8 mouse cellular contexts compared by ENCODE assay signal in genomic region chr12:98258371-98258844, GRCm38 (mm10). TPM values are rescaled to one million over a fixed set of nuclear protein-coding genes. Genes with fewer than 3 reads are reported as not detected.
DNase-seq lines count a peak whose midpoint lies in the region; ATAC-seq and TF ChIP-seq lines count a peak whose summit lies in the region.

No protein-coding gene starts in this region.

- H3K4me3 ChIP-seq in layer of hippocampus, adult 2 months, result peak overlapping the region; percentile 98
- H3K4me3 ChIP-seq in embryonic facial prominence, embryonic 14.5 days (ENCODE audit: low read depth, low read length), result peak overlapping the region; percentile 81
- peak overlapping the region; percentile 61 for H3K4me3 ChIP-seq in midbrain, embryonic 15.5 days

- H3K4me1 ChIP-seq in embryonic facial prominence, embryonic 14.5 days (ENCODE audit: control insufficient read depth, insufficient read depth, low read length), result no peaks in the 10 kb centered on the region
- H3K4me1 ChIP-seq in midbrain, embryonic 15.5 days, result peaks cover 15% of the 10 kb centered on the region

- H3K9me3 ChIP-seq in embryonic facial prominence, embryonic 14.5 days (ENCODE audit: control insufficient read depth, low read length), result no peaks in the 10 kb centered on the region
- no peaks in the 10 kb centered on the region for H3K9me3 ChIP-seq in midbrain, embryonic 15.5 days

- peak overlapping the region; percentile 97 for H3K27ac ChIP-seq in layer of hippocampus, adult 2 months
- peak overlapping the region; percentile 90 for H3K27ac ChIP-seq in embryonic facial prominence, embryonic 14.5 days (replicated peaks; ENCODE audit: low read depth, low read length)
- peak overlapping the region; percentile 94 for H3K27ac ChIP-seq in midbrain, embryonic 15.5 days

- ATAC-seq in embryonic facial prominence, embryonic 14.5 days (ENCODE audit: low read depth), result no peak; the same call in 1 of the 2 replicates
- no peak; the same call in 1 of the 2 replicates for ATAC-seq in midbrain, embryonic 15.5 days (replicated peaks)

- H3K4me2 ChIP-seq in embryonic facial prominence, embryonic 14.5 days (ENCODE audit: low read depth, low read length), result peak overlapping the region; percentile 72
- H3K4me2 ChIP-seq in midbrain, embryonic 15.5 days, result peak overlapping the region; percentile 69

- peak overlapping the region; percentile 94 for H3K9ac ChIP-seq in embryonic facial prominence, embryonic 14.5 days (ENCODE audit: low read depth, low read length)
- peak overlapping the region; percentile 78 for H3K9ac ChIP-seq in midbrain, embryonic 15.5 days

- WGBS in embryonic facial prominence, embryonic 14.5 days, result 0% methylated on average over 8 of the region's 8 CpGs
- WGBS in midbrain, embryonic 15.5 days, result under 1% methylated on average over 8 of the region's 8 CpGs

- H3K36me3 ChIP-seq in embryonic facial prominence, embryonic 14.5 days (ENCODE audit: control insufficient read depth, insufficient read depth, low read length), result 0 out of 2 replicates have a peak, but pooled peaks cover 6% of the 10 kb centered on the region
- no peaks in the 10 kb centered on the region for H3K36me3 ChIP-seq in midbrain, embryonic 15.5 days (replicated peaks)

- H3K27me3 ChIP-seq in embryonic facial prominence, embryonic 14.5 days (replicated peaks; ENCODE audit: control insufficient read depth, insufficient read depth, low read length), result no peaks in the 10 kb centered on the region
- H3K27me3 ChIP-seq in midbrain, embryonic 15.5 days (replicated peaks), result no peaks in the 10 kb centered on the region

- DNase-seq in layer of hippocampus, adult 2 months (ENCODE audit: low spot score in 2 of 2), result no peak
- DNase-seq in layer of hippocampus, adult 9-11 months, result no peak
- DNase-seq in embryonic facial prominence, embryonic 14.5 days (ENCODE audit: low spot score), result no peak
- peak; percentile 42 to 59 for DNase-seq in kidney, adult 8-10 months
- no peak for DNase-seq in gastrocnemius, adult 8-10 months (ENCODE audit: low spot score in 2 of 2)
- DNase-seq in ovary, adult 18-20 months (ENCODE audit: low spot score), result no peak
- no peak for DNase-seq in urinary bladder, postnatal 25 days (ENCODE audit: low spot score)

- TF ChIP-seq CTCF in layer of hippocampus, adult 2 months (conservative IDR thresholded peaks at IDR 0.05), result no peak

RNA-seq across cellular contexts. Expression of gene Galc, which starts 0.9 kb away (rescaled TPM):
- total RNA-seq in layer of hippocampus, adult 2 months (2021), result 10 to 100 TPM; 24.9 to 27.5 TPM
- 7.5 and 9.0 TPM in 2 replicates for polyA plus RNA-seq in embryonic facial prominence, embryonic 14.5 days (2014; fragmentation: Nextera tagmentation; extraction: Ambion mirVana)
- polyA plus RNA-seq in midbrain, embryonic 15.5 days (2015; fragmentation: Nextera tagmentation; extraction: Ambion mirVana), result 10.0 and 10.7 TPM in 2 replicates
- 1 to 10 TPM; 4.7 to 5.5 (median 5.0) TPM for total RNA-seq in gastrocnemius, adult 8-10 months (2022)

RNA-seq across cellular contexts. Expression of gene Gpr65, which starts 10.0 kb away (rescaled TPM):
- total RNA-seq in layer of hippocampus, adult 2 months (2021), result not detected
- polyA plus RNA-seq in embryonic facial prominence, embryonic 14.5 days (2014; fragmentation: Nextera tagmentation; extraction: Ambion mirVana), result 2.5 and 4.7 TPM in 2 replicates
- 0.19 and 0.49 TPM in 2 replicates for polyA plus RNA-seq in midbrain, embryonic 15.5 days (2015; fragmentation: Nextera tagmentation; extraction: Ambion mirVana)
- under 1 TPM in 1 of 4 experiments, not detected in 3; 0.15 TPM for total RNA-seq in gastrocnemius, adult 8-10 months (2022)

Comparison
In these comparisons a context has a peak if more than half of its experiments do, and no peak if none do; other contexts are left out.
1. DNase-seq: peak in kidney, adult 8-10 months (2 of 2); none in layer of hippocampus, adult 2 months (0 of 2), layer of hippocampus, adult 9-11 months (single experiment), embryonic facial prominence, embryonic 14.5 days (single experiment), gastrocnemius, adult 8-10 months (0 of 2), ovary, adult 18-20 months (single experiment) and urinary bladder, postnatal 25 days (single experiment).
2. RNA of gene Galc, which starts 0.9 kb away (total RNA-seq): 24.9 to 27.5 TPM in layer of hippocampus, adult 2 months; 4.7 to 5.5 TPM in gastrocnemius, adult 8-10 months; every median in the first group is over 4 times any median in the second.
3. Peak in every context shown above with its lines, with median percentiles within 50 percentile points of each other: H3K27ac ChIP-seq and H3K4me3 ChIP-seq.